Mouse (Mus musculus) MEL (cell line): ENCODE data around the gene Efcc1. TPM values are rescaled to one million over a fixed set of nuclear protein-coding genes. Genes with fewer than 3 reads are reported as not detected.

Experiments used
- DNase-seq: peaks from one replicate; pipeline ENCODE4 v3.0.0; 2011; ENCODE audit warnings: low read depth, low spot score
- H3K27ac ChIP-seq: 2 replicates; pipeline ENCODE4 v1.5.1; 2012; ENCODE audit warnings: low read depth, mild to moderate bottlenecking, control low read depth, low read length, moderate library complexity; ENCODE audit not compliant: control insufficient read depth
- H3K27me3 ChIP-seq, 2 experiments: fragments of 150-350 bp in 1 of 2; sonication (generic) in 1 of 2; 2 replicates each; pipeline ENCODE4 v1.6.1; 2012; ENCODE audit warnings: low read length in 2 of 2, mild to moderate bottlenecking in 2 of 2, improper control_type of control experiment in 1 of 2, moderate library complexity in 1 of 2; ENCODE audit not compliant: insufficient read depth in 2 of 2, control insufficient read depth in 1 of 2
- H3K36me3 ChIP-seq, 2 experiments: 2 replicates each; pipeline ENCODE4 v1.6.1; 2012 to 2014; ENCODE audit warnings: low read length in 2 of 2, improper control_type of control experiment in 1 of 2, inconsistent platforms in 1 of 2, mild to moderate bottlenecking in 1 of 2; ENCODE audit not compliant: insufficient read depth in 2 of 2, control insufficient read depth in 1 of 2
- H3K4me1 ChIP-seq, 2 experiments: fragments of 150-350 bp in 1 of 2; sonication (generic) in 1 of 2; 2 replicates each; pipeline ENCODE4 v1.6.1; 2012; ENCODE audit warnings: low read length in 2 of 2, improper control_type of control experiment in 1 of 2, mild to moderate bottlenecking in 1 of 2; ENCODE audit not compliant: insufficient read depth in 2 of 2, control insufficient read depth in 1 of 2
- H3K4me3 ChIP-seq, 2 experiments: fragments of 150-350 bp in 1 of 2; sonication (generic) in 1 of 2; 2 replicates each; pipeline ENCODE4 v1.5.1; 2012; ENCODE audit warnings: low read depth in 2 of 2, low read length in 2 of 2, mild to moderate bottlenecking in 2 of 2, moderate library complexity in 2 of 2, control low read depth in 1 of 2, improper control_type of control experiment in 1 of 2; ENCODE audit not compliant: control insufficient read depth in 1 of 2, insufficient read depth in 1 of 2
- H3K79me2 ChIP-seq: 2 replicates; pipeline ENCODE4 v1.6.1; 2012; ENCODE audit warnings: mild to moderate bottlenecking, low read length, moderate library complexity; ENCODE audit not compliant: control insufficient read depth, poor library complexity, insufficient read depth
- H3K9ac ChIP-seq: 2 replicates; pipeline ENCODE4 v1.6.1; 2012; ENCODE audit warnings: low read depth, mild to moderate bottlenecking, control low read depth, low read length, moderate library complexity; ENCODE audit not compliant: control insufficient read depth, poor library complexity, severe bottlenecking
- H3K9me3 ChIP-seq: fragments of 150-350 bp; sonication (generic); replicated peaks from 2 replicates; pipeline ENCODE4 v1.6.1; 2012; ENCODE audit warnings: mild to moderate bottlenecking, low read length, improper control_type of control experiment, moderate library complexity; ENCODE audit not compliant: insufficient read depth
- CHD1 ChIP-seq: IDR thresholded peaks from 2 replicates; pipeline ENCODE4 v1.6.1; 2012; ENCODE audit warnings: low read depth, mild to moderate bottlenecking, inconsistent platforms, low read length, improper control_type of control experiment
- EP300 ChIP-seq, 2 experiments: IDR thresholded peaks; 2 replicates each; pipeline ENCODE4 v1.6.1; 2011; ENCODE audit warnings: improper control_type of control experiment in 2 of 2, low read length in 2 of 2, low read depth in 1 of 2, mild to moderate bottlenecking in 1 of 2
- ETS1 ChIP-seq: IDR thresholded peaks from 2 replicates; pipeline ENCODE4 v1.6.1; 2012; ENCODE audit warnings: low read depth, mild to moderate bottlenecking, inconsistent platforms, low read length, improper control_type of control experiment, moderate library complexity
- GABPA ChIP-seq: IDR thresholded peaks from 2 replicates; pipeline ENCODE4 v1.6.1; 2012; ENCODE audit warnings: low read depth, mild to moderate bottlenecking, inconsistent platforms, low read length, improper control_type of control experiment, moderate library complexity
- GATA1 ChIP-seq: IDR thresholded peaks from 2 replicates; pipeline ENCODE4 v1.6.1; 2011; ENCODE audit warnings: low read depth, low read length, improper control_type of control experiment
- JUND ChIP-seq: IDR thresholded peaks from 2 replicates; pipeline ENCODE4 v1.6.1; 2011; ENCODE audit warnings: low read depth, mild to moderate bottlenecking, improper control_type of control experiment, low read length
- KAT2A ChIP-seq: conservative IDR thresholded peaks from 2 replicates; pipeline ENCODE4 v1.6.1; 2012; ENCODE audit warnings: low read depth, low read length, improper control_type of control experiment, inconsistent platforms
- MAX ChIP-seq: IDR thresholded peaks from 2 replicates; pipeline ENCODE4 v1.6.1; 2011; ENCODE audit warnings: low read length, improper control_type of control experiment
- MAZ ChIP-seq: IDR thresholded peaks from 2 replicates; pipeline ENCODE4 v1.6.1; 2012; ENCODE audit warnings: low read depth, mild to moderate bottlenecking, inconsistent platforms, low read length, improper control_type of control experiment
- MYC ChIP-seq: IDR thresholded peaks from 2 replicates; pipeline ENCODE4 v1.6.1; 2011; ENCODE audit warnings: low read depth, mild to moderate bottlenecking, low read length, improper control_type of control experiment, moderate library complexity
- NELFE ChIP-seq: IDR thresholded peaks from 2 replicates; pipeline ENCODE4 v1.6.1; 2011; ENCODE audit warnings: low read depth, low read length, improper control_type of control experiment
- NRF1 ChIP-seq: IDR thresholded peaks from 2 replicates; pipeline ENCODE4 v1.6.1; 2014; ENCODE audit warnings: low read depth, mild to moderate bottlenecking, inconsistent platforms, low read length, improper control_type of control experiment, moderate library complexity; ENCODE audit not compliant: poor library complexity, insufficient read depth, severe bottlenecking
- RCOR1 ChIP-seq: IDR thresholded peaks from 2 replicates; pipeline ENCODE4 v1.6.1; 2012; ENCODE audit warnings: low read depth, mild to moderate bottlenecking, inconsistent platforms, low read length, improper control_type of control experiment
- SMC3 ChIP-seq: IDR thresholded peaks from 2 replicates; pipeline ENCODE4 v1.6.1; 2011; ENCODE audit warnings: low read depth, low read length, improper control_type of control experiment
- TAL1 ChIP-seq: IDR thresholded peaks from 2 replicates; pipeline ENCODE4 v1.6.1; 2012; ENCODE audit warnings: mild to moderate bottlenecking, inconsistent platforms, low read length, moderate library complexity, mixed read lengths
- TBP ChIP-seq: IDR thresholded peaks from 2 replicates; pipeline ENCODE4 v1.8.0; 2011; ENCODE audit warnings: low read depth, low read length, improper control_type of control experiment
- TCF12 ChIP-seq: IDR thresholded peaks from 2 replicates; pipeline ENCODE4 v1.6.1; 2014; ENCODE audit warnings: low read depth, mild to moderate bottlenecking, inconsistent platforms, low read length, improper control_type of control experiment, moderate library complexity
- USF2 ChIP-seq, 2 experiments: IDR thresholded peaks; 2 replicates each; pipeline ENCODE4 v1.6.1; 2011 to 2012; ENCODE audit warnings: improper control_type of control experiment in 2 of 2, low read length in 2 of 2, borderline replicate concordance in 1 of 2, inconsistent platforms in 1 of 2, low read depth in 1 of 2, mild to moderate bottlenecking in 1 of 2; ENCODE audit not compliant: insufficient read depth in 1 of 2
- ZC3H11A ChIP-seq: IDR thresholded peaks from 2 replicates; pipeline ENCODE4 v1.6.1; 2012; ENCODE audit warnings: low read depth, mild to moderate bottlenecking, inconsistent platforms, low read length, improper control_type of control experiment
- polyA plus RNA-seq, 2 experiments: library from polyadenylated mRNA; stranded (reverse) in 1 of 2; unstranded in 1 of 2; fragments of >175 nt in 1 of 2; fragments of >200 nt in 1 of 2; gene quantifications; 2 replicates each; pipeline versions ENCODE4 v1.2.1 to v1.2.4; 2012; ENCODE audit warnings: low replicate concordance in 2 of 2, low read depth in 1 of 2; ENCODE audit not compliant: insufficient read length in 2 of 2, insufficient read depth in 1 of 2, missing spikeins in 1 of 2
- total RNA-seq: library from RNA; depleted of rRNA; stranded (reverse); fragments of 300-350 nt; gene quantifications from 2 replicates; pipeline ENCODE4 v1.2.3, GENCODE M21; 2012

The Efcc1 gene
- total and polyA plus RNA-seq, 3 experiments: 0.27 to 1.2 TPM; not detected in 1

DNA sequence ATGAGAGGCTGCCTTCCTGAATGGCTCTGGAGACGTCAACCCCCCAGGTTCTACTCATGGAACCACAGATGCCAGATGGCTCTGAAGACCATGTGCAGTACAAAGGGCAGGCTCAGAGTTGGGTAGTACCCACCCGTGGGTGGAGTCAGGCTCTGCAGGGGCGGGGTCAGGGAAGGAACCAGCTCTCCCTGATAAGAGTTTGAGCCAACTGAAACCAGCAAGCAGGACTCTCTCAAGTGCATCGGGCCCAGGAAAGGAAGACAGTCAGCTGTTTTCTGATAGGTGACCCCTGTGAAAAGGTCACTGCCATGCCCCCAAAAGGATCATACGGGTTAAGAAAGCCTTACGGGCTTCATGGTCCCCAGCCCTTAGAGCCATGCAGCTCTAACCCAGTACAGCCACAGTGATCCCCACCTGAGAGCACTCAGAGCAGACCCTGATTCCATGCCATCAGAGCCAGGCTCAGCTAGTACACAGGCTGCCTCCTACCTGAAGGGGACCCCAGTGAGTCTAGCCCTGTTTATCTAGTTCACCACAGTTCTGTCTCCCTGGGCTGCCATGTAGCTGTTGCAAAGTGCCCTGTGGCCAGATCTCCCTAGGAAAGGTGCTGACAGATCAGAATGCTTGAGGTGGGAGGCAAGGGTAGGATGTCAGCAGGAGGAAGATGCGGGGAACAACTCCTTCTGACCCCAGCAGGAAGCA is 60.3 kb downstream of the Efcc1 start (continued):
- TF ChIP-seq TCF12: peak; percentile 39; the same call in 1 of the 2 replicates
- TF ChIP-seq RCOR1: 0 out of 2 replicates have a peak, but pooled peaks have one; percentile 11
- TF ChIP-seq NRF1: no peak
- TF ChIP-seq KAT2A: no peak
- TF ChIP-seq GATA1: peak; percentile 47; the same call in 1 of the 2 replicates
- TF ChIP-seq NELFE: peak; percentile 42
- TF ChIP-seq JUND: no peak
- TF ChIP-seq SMC3: no peak

GRCm38 (mm10) chr6:87791826-87792225 is 61.2 kb downstream of the Efcc1 start:
- DNase-seq: no peak
- H3K27ac ChIP-seq: no peak overlapping the region
- peaks cover 26 to 40% of the 10 kb centered on the region in 2 experiments for H3K4me1 ChIP-seq
- H3K36me3 ChIP-seq: peaks cover 0 to 25% of the 10 kb centered on the region in 2 experiments; a peak in 2 of 4 replicates
- H3K4me3 ChIP-seq: no peak overlapping the region
- no peaks in the 10 kb centered on the region for H3K79me2 ChIP-seq
- no peaks in the 10 kb centered on the region for H3K27me3 ChIP-seq
- no peak overlapping the region for H3K9ac ChIP-seq
- TF ChIP-seq TCF12 (0 out of 2 replicates have a peak, but pooled peaks have one; percentile 9), ETS1 (no peak), TAL1 (no peak), MYC (0 out of 2 replicates have a peak, but pooled peaks have one; percentile 31), CHD1 (no peak), GABPA (no peak), EP300 (IDR thresholded peaks at IDR 0.05; ENCODE audit: low read depth in 1 of 2, low read length in 2 of 2) (peak in 1 of 2 experiments; percentile 33; a peak in 1 of 4 replicates), JUND (no peak), ZC3H11A (no peak), TBP (no peak), MAX (no peak; the same call in 1 of the 2 replicates), USF2 (IDR thresholded peaks at IDR 0.05; ENCODE audit: borderline replicate concordance in 1 of 2, insufficient read depth in 1 of 2, low read depth in 1 of 2, low read length in 2 of 2) (no peak), MAZ (no peak)
- no peaks in the 10 kb centered on the region for H3K9me3 ChIP-seq
